Mouse (Mus musculus): Measurements from ENCODE around the gene Bend7. TPM values are rescaled to one million over a fixed set of nuclear protein-coding genes. Genes with fewer than 3 reads are reported as not detected.

Gene Bend7
- 5.9 and 6.5 TPM in 2 replicates for polyA plus RNA-seq (2015; fragmentation: Nextera tagmentation; extraction: Ambion mirVana)

- H3K4me1 ChIP-seq: peaks cover 17% of the 10 kb centered on the region
- 0 out of 2 replicates have a peak, but pooled peaks cover 3% of the 10 kb centered on the region for H3K27me3 ChIP-seq (replicated peaks)
- ATAC-seq (replicated peaks): peak; percentile 81
- H3K27ac ChIP-seq: peak within 1 kb of the TSS; percentile 80
- WGBS: under 1% methylated on average over 110 of the region's 124 CpGs
- H3K4me2 ChIP-seq: peak within 1 kb of the TSS; percentile 82
- H3K36me3 ChIP-seq (replicated peaks): no peaks in the 10 kb centered on the region
- H3K4me3 ChIP-seq: peak within 1 kb of the TSS; percentile 93
- peak within 1 kb of the TSS; percentile 71 for H3K9ac ChIP-seq
- no peaks in the 10 kb centered on the region for H3K9me3 ChIP-seq
These were observed at the start of gene Bend7 for GRCm38 (mm10) chr2:4717769-4718661. TSS of gene Bend7 (plus strand) at chr2:4717831.

- Histone ChIP-seq H3K36me3 (replicated peaks) (no peaks in the 10 kb centered on the region), H3K27me3 (replicated peaks) (0 out of 2 replicates have a peak, but pooled peaks cover under 1% of the 10 kb centered on the region), H3K4me2 (no peak overlapping the region), H3K27ac (no peak overlapping the region), H3K9ac (no peak overlapping the region), H3K4me3 (no peak overlapping the region), H3K9me3 (no peaks in the 10 kb centered on the region), H3K4me1 (no peaks in the 10 kb centered on the region)
- no peak for ATAC-seq (replicated peaks)
- WGBS: 78% methylated on average over 2 of the region's 2 CpGs
These were observed 49.0 kb upstream of the Bend7 start for GRCm38 (mm10) chr2:4668626-4669025.

DNA sequence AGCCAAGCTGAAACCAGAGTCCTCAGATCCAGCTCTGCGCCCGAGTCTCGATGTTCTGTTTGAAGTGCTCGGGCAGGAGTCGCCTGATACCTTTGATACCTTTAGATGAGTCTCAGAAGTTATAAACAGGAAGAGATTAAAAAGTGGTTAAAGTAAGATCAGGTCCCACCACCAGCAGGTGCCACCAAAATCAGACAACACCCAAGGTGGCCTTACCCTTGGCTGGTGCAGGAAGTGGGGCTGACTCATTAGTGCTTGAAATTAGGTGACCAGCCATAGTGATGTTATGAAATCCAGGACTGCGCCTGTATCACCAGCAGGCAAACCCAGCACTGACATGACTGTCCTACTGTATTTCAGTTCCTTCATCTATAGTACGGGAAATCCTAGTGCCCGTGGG is 47.9 kb upstream of the Bend7 start:
- Histone ChIP-seq H3K4me3 (no peak overlapping the region), H3K36me3 (replicated peaks) (no peaks in the 10 kb centered on the region), H3K27ac (no peak overlapping the region), H3K9me3 (no peaks in the 10 kb centered on the region), H3K27me3 (replicated peaks) (no peaks in the 10 kb centered on the region), H3K9ac (no peak overlapping the region), H3K4me1 (no peaks in the 10 kb centered on the region), H3K4me2 (no peak overlapping the region)
- no peak for ATAC-seq (replicated peaks)
- whole genome bisulfite sequencing: 93% methylated on average over 8 of the region's 8 CpGs

- H3K9ac ChIP-seq: no peak overlapping the region
- no peaks in the 10 kb centered on the region for H3K36me3 ChIP-seq (replicated peaks)
- no peak overlapping the region for H3K27ac ChIP-seq
- no peaks in the 10 kb centered on the region for H3K27me3 ChIP-seq (replicated peaks)
- no peaks in the 10 kb centered on the region for H3K4me1 ChIP-seq
- H3K9me3 ChIP-seq: no peaks in the 10 kb centered on the region
- ATAC-seq (replicated peaks): no peak
- H3K4me2 ChIP-seq: no peak overlapping the region
- WGBS: 85% methylated on average over 8 of the region's 8 CpGs
- H3K4me3 ChIP-seq: no peak overlapping the region
These were observed 46.0 kb upstream of the Bend7 start for GRCm38 (mm10) chr2:4671636-4672035.

- Histone ChIP-seq H3K4me2 (no peak overlapping the region), H3K36me3 (replicated peaks) (no peaks in the 10 kb centered on the region), H3K4me3 (no peak overlapping the region), H3K9me3 (no peaks in the 10 kb centered on the region), H3K4me1 (no peaks in the 10 kb centered on the region), H3K27ac (no peak overlapping the region), H3K9ac (no peak overlapping the region), H3K27me3 (replicated peaks) (no peaks in the 10 kb centered on the region)
- WGBS: 91% methylated on average over 3 of the region's 3 CpGs
- no peak for ATAC-seq (replicated peaks)
These were observed 37.7 kb upstream of the Bend7 start for GRCm38 (mm10) chr2:4679886-4680285.

GRCm38 (mm10) chr2:4711262-4711661 is 6.4 kb upstream of the Bend7 start:
- Histone ChIP-seq H3K36me3 (replicated peaks) (no peaks in the 10 kb centered on the region), H3K9me3 (no peaks in the 10 kb centered on the region), H3K27ac (no peak overlapping the region), H3K4me2 (no peak overlapping the region), H3K27me3 (replicated peaks) (no peaks in the 10 kb centered on the region), H3K4me1 (no peaks in the 10 kb centered on the region), H3K4me3 (no peak overlapping the region), H3K9ac (no peak overlapping the region)
- ATAC-seq (replicated peaks): no peak
- WGBS: 51% methylated on average over 5 of the region's 5 CpGs

DNA sequence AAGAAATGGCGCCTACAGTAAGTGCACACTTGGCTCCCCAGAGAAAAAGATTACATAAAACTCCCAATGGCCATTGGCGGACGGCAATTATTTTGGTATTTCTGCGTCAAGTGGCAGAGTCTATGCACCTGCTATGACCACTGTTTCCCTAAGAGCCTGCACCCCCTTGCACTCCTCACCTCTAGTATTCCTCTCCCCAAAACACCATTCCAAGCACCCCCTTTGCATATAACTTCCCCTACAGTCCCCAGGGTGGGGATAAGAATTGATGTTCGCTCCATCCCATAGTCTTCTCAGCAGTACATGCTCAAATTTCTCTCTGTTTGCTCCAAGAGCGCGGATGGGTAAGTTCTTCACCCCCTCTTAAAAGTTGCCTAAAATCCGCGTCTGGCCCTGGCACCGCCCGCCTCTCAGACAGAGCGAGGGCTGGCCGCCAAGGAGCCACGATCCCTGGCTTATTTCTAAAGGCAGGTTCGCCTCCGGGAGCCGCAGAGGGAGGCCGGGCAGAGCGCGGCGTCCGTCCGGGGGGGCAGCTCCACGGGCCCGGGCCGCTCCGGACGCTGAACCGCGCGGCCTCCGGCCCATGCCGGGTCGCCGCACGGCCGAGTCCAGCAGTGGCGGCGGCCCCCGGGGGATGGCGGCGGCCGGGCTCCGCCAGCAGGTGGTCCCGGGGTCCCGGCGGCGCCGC is 406 bp upstream of the Bend7 start:
- H3K27me3 ChIP-seq (replicated peaks): 0 out of 2 replicates have a peak, but pooled peaks cover 3% of the 10 kb centered on the region
- peak overlapping the region; percentile 80; the same call in 1 of the 2 replicates for H3K27ac ChIP-seq
- WGBS: 2% methylated on average over 49 of the region's 49 CpGs

DNA sequence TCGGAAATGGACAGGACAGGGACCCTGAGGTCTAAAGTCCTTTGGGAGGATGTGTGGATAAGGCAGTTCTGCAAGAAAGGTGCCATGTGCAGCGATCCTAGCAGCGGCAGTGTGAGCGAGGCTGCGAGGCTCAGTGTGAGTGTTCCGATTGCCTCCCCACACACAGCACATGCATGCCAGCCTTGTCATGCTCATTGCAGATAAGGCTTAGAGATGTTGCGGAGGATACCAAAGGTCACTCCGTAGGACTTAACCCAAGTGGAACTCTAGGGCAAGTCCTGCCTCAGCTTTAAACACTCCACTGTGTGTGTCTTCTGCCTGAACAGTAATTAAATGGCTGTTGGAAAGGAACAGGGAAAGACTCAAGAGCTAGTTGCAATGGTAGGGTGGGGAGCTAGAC is 5.5 kb downstream of the Bend7 start:
- ATAC-seq (replicated peaks): no peak
- 92% methylated on average over 8 of the region's 8 CpGs for WGBS
- H3K4me1 ChIP-seq: peaks cover 9% of the 10 kb centered on the region

More for the DNA sequence above, 406 bp upstream of the Bend7 start:
- peak; percentile 85 for ATAC-seq (replicated peaks)
- Histone ChIP-seq H3K9ac (peak overlapping the region; percentile 71), H3K4me1 (peaks cover 17% of the 10 kb centered on the region), H3K9me3 (no peaks in the 10 kb centered on the region), H3K36me3 (replicated peaks) (no peaks in the 10 kb centered on the region), H3K4me3 (peak overlapping the region; percentile 93), H3K4me2 (peak overlapping the region; percentile 82)

DNA sequence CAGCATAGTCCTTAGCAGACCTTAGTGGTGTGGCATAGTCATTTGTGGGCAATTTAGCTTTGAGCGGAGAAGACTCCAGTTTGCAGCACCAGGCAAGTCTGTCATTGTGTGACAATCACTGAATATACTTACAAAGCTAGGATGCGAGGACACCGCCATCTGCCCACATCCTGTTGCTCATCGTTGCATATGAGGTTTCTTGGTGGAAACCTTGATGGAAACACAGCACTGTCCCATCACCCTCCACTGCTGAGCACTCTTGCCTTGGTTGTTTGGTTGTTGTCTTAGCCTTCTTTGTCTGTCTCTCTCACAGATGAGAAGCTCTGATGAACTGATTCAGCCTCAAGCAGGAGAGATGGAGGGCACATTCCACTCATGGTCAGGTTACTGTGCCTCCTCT is 12.5 kb downstream of the Bend7 start:
- ATAC-seq (replicated peaks): no peak
- H3K4me3 ChIP-seq: no peak overlapping the region
- 94% methylated on average over 4 of the region's 4 CpGs for WGBS
- H3K4me1 ChIP-seq: no peaks in the 10 kb centered on the region
- H3K27me3 ChIP-seq (replicated peaks): no peaks in the 10 kb centered on the region
- no peak overlapping the region for H3K4me2 ChIP-seq
- H3K9me3 ChIP-seq: no peaks in the 10 kb centered on the region
- no peaks in the 10 kb centered on the region for H3K36me3 ChIP-seq (replicated peaks)
- no peak overlapping the region for H3K27ac ChIP-seq
- H3K9ac ChIP-seq: no peak overlapping the region

More for the DNA sequence above, 5.5 kb downstream of the Bend7 start:
- Histone ChIP-seq H3K4me2 (no peak overlapping the region), H3K27ac (no peak overlapping the region), H3K27me3 (replicated peaks) (no peaks in the 10 kb centered on the region), H3K36me3 (replicated peaks) (no peaks in the 10 kb centered on the region), H3K9me3 (no peaks in the 10 kb centered on the region), H3K9ac (no peak overlapping the region), H3K4me3 (no peak overlapping the region)

DNA sequence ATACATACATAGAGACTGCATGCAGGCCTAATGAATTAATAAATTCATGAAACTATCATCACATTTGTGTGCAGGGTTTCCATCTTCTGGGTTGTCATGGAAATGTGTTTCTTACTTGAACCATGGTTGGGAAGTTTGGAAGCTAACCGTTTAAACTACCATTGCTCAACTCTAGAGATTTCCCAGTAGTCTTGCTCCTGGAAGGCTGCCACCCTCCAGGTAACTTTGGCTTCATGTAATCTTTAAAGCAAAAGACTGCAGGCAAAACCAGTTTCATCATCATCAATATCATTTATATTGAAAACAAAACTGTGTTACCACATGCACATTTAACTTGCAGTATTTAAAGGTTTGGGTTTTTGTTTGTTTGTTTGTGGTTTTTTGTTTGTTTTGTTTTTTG is 16.3 kb downstream of the Bend7 start:
- 80% methylated on average over 1 of the region's 1 CpGs for WGBS
- ATAC-seq (replicated peaks): no peak
- H3K9ac ChIP-seq: no peak overlapping the region

GRCm38 (mm10) chr2:4736095-4736797 is 18.6 kb downstream of the Bend7 start:
- Histone ChIP-seq H3K4me3 (no peak overlapping the region), H3K4me2 (no peak overlapping the region), H3K4me1 (no peaks in the 10 kb centered on the region), H3K9me3 (no peaks in the 10 kb centered on the region), H3K27ac (no peak overlapping the region), H3K9ac (no peak overlapping the region), H3K36me3 (replicated peaks) (no peaks in the 10 kb centered on the region), H3K27me3 (replicated peaks) (no peaks in the 10 kb centered on the region)
- 89% methylated on average over 7 of the region's 7 CpGs for WGBS
- ATAC-seq (replicated peaks): no peak

More for the DNA sequence above, 16.3 kb downstream of the Bend7 start:
- Histone ChIP-seq H3K4me3 (no peak overlapping the region), H3K9me3 (no peaks in the 10 kb centered on the region), H3K4me2 (no peak overlapping the region), H3K4me1 (no peaks in the 10 kb centered on the region), H3K27ac (no peak overlapping the region), H3K27me3 (replicated peaks) (no peaks in the 10 kb centered on the region), H3K36me3 (replicated peaks) (no peaks in the 10 kb centered on the region)

GRCm38 (mm10) chr2:4736798-4737155 is 19.1 kb downstream of the Bend7 start:
- 82% methylated on average over 4 of the region's 4 CpGs for WGBS
- no peak for ATAC-seq (replicated peaks)
- Histone ChIP-seq H3K36me3 (replicated peaks) (no peaks in the 10 kb centered on the region), H3K4me3 (no peak overlapping the region), H3K4me1 (no peaks in the 10 kb centered on the region), H3K9ac (no peak overlapping the region), H3K9me3 (no peaks in the 10 kb centered on the region), H3K27ac (no peak overlapping the region), H3K4me2 (no peak overlapping the region), H3K27me3 (replicated peaks) (no peaks in the 10 kb centered on the region)
